Mouse (Mus musculus): Measurements from ENCODE around the gene Ndrg2. TPM values are rescaled to one million over a fixed set of nuclear protein-coding genes. Genes with fewer than 3 reads are reported as not detected.
"Not testable (repeated sequence)": the region's sequence is repeated elsewhere in the genome, so short reads cannot be mapped to it uniquely, and the experiment has no call there.

The Ndrg2 gene
- total and polyA plus RNA-seq, 3 experiments: 0.05 to 0.24 TPM; not detected in 1

GRCm38 (mm10) chr14:51939005-51939404 lies 25.0 kb upstream of the Ndrg2 start:
- no peak for TF ChIP-seq GATA2 (IDR thresholded peaks at IDR 0.05; ENCODE audit: borderline replicate concordance, low read depth, low read length)
- TF ChIP-seq GATA1 (IDR thresholded peaks at IDR 0.05; ENCODE audit: borderline replicate concordance, low read length): no peak
- TF ChIP-seq CTCF (IDR thresholded peaks at IDR 0.05; ENCODE audit: low read depth, low read length): no peak
- no peak for TF ChIP-seq TAL1 (conservative IDR thresholded peaks at IDR 0.05; ENCODE audit: low read depth, low read length)
- no peak for TF ChIP-seq POLR2AphosphoS5 (IDR thresholded peaks at IDR 0.05; ENCODE audit: insufficient replicate concordance, low read depth, low read length)
- H3K4me1 ChIP-seq (ENCODE audit: insufficient read depth, low read depth, low read length): no peaks in the 10 kb centered on the region
- no peaks in the 10 kb centered on the region for H3K36me3 ChIP-seq (replicated peaks)
- no peak for ATAC-seq (ENCODE audit: extremely low read depth, insufficient number of reproducible peaks, low FRiP score, poor library complexity, severe bottlenecking)
- H3K9me3 ChIP-seq (replicated peaks): no peaks in the 10 kb centered on the region
- DNase-seq (ENCODE audit: low spot score): no peak
- peaks cover 6% of the 10 kb centered on the region; the same call in 1 of the 2 replicates for H3K27me3 ChIP-seq (ENCODE audit: insufficient read depth, low read length)
- no peak overlapping the region for H3K4me3 ChIP-seq (ENCODE audit: low read depth, low read length)

- Histone ChIP-seq H3K4me3 (ENCODE audit: low read depth, low read length) (no peak overlapping the region), H3K9me3 (replicated peaks) (no peaks in the 10 kb centered on the region), H3K36me3 (replicated peaks) (no peaks in the 10 kb centered on the region), H3K27me3 (ENCODE audit: insufficient read depth, low read length) (peaks cover 2% of the 10 kb centered on the region; the same call in 1 of the 2 replicates), H3K4me1 (ENCODE audit: insufficient read depth, low read depth, low read length) (no peaks in the 10 kb centered on the region)
- TF ChIP-seq CTCF (IDR thresholded peaks at IDR 0.05; ENCODE audit: low read depth, low read length) (no peak), GATA1 (IDR thresholded peaks at IDR 0.05; ENCODE audit: borderline replicate concordance, low read length) (no peak), GATA2 (IDR thresholded peaks at IDR 0.05; ENCODE audit: borderline replicate concordance, low read depth, low read length) (no peak), POLR2AphosphoS5 (IDR thresholded peaks at IDR 0.05; ENCODE audit: insufficient replicate concordance, low read depth, low read length) (no peak), TAL1 (conservative IDR thresholded peaks at IDR 0.05; ENCODE audit: low read depth, low read length) (no peak)
- DNase-seq (ENCODE audit: low spot score) (no peak), ATAC-seq (ENCODE audit: extremely low read depth, insufficient number of reproducible peaks, low FRiP score, poor library complexity, severe bottlenecking) (no peak)
These were observed 18.4 kb upstream of the Ndrg2 start for GRCm38 (mm10) chr14:51932092-51933020.

GRCm38 (mm10) chr14:51930824-51931223 lies 16.9 kb upstream of the Ndrg2 start:
- ATAC-seq (ENCODE audit: extremely low read depth, insufficient number of reproducible peaks, low FRiP score, poor library complexity, severe bottlenecking) (no peak), DNase-seq (ENCODE audit: low spot score) (no peak)
- no peaks in the 10 kb centered on the region for H3K9me3 ChIP-seq (replicated peaks)
- H3K36me3 ChIP-seq (replicated peaks): no peaks in the 10 kb centered on the region
- no peaks in the 10 kb centered on the region for H3K4me1 ChIP-seq (ENCODE audit: insufficient read depth, low read depth, low read length)
- H3K27me3 ChIP-seq (ENCODE audit: insufficient read depth, low read length): no peaks in the 10 kb centered on the region; the same call in 1 of the 2 replicates
- H3K4me3 ChIP-seq (ENCODE audit: low read depth, low read length): no peak overlapping the region
- TF ChIP-seq CTCF (IDR thresholded peaks at IDR 0.05; ENCODE audit: low read depth, low read length) (no peak), POLR2AphosphoS5 (IDR thresholded peaks at IDR 0.05; ENCODE audit: insufficient replicate concordance, low read depth, low read length) (no peak), TAL1 (conservative IDR thresholded peaks at IDR 0.05; ENCODE audit: low read depth, low read length) (no peak), GATA2 (IDR thresholded peaks at IDR 0.05; ENCODE audit: borderline replicate concordance, low read depth, low read length) (no peak), GATA1 (IDR thresholded peaks at IDR 0.05; ENCODE audit: borderline replicate concordance, low read length) (no peak)

GRCm38 (mm10) chr14:51929968-51930367 lies 16.0 kb upstream of the Ndrg2 start:
- Histone ChIP-seq H3K9me3 (replicated peaks) (no peaks in the 10 kb centered on the region), H3K4me3 (ENCODE audit: low read depth, low read length) (no peak overlapping the region), H3K27me3 (ENCODE audit: insufficient read depth, low read length) (no peaks in the 10 kb centered on the region; the same call in 1 of the 2 replicates), H3K4me1 (ENCODE audit: insufficient read depth, low read depth, low read length) (no peaks in the 10 kb centered on the region), H3K36me3 (replicated peaks) (no peaks in the 10 kb centered on the region)
- TF ChIP-seq GATA1 (IDR thresholded peaks at IDR 0.05; ENCODE audit: borderline replicate concordance, low read length) (no peak), POLR2AphosphoS5 (IDR thresholded peaks at IDR 0.05; ENCODE audit: insufficient replicate concordance, low read depth, low read length) (no peak), GATA2 (IDR thresholded peaks at IDR 0.05; ENCODE audit: borderline replicate concordance, low read depth, low read length) (no peak), TAL1 (conservative IDR thresholded peaks at IDR 0.05; ENCODE audit: low read depth, low read length) (no peak), CTCF (IDR thresholded peaks at IDR 0.05; ENCODE audit: low read depth, low read length) (no peak)
- DNase-seq (ENCODE audit: low spot score): no peak
- no peak for ATAC-seq (ENCODE audit: extremely low read depth, insufficient number of reproducible peaks, low FRiP score, poor library complexity, severe bottlenecking)

GRCm38 (mm10) chr14:51929309-51929943 lies 15.5 kb upstream of the Ndrg2 start:
- Histone ChIP-seq H3K27me3 (ENCODE audit: insufficient read depth, low read length) (no peaks in the 10 kb centered on the region; the same call in 1 of the 2 replicates), H3K4me3 (ENCODE audit: low read depth, low read length) (no peak overlapping the region), H3K4me1 (ENCODE audit: insufficient read depth, low read depth, low read length) (no peaks in the 10 kb centered on the region), H3K36me3 (replicated peaks) (no peaks in the 10 kb centered on the region), H3K9me3 (replicated peaks) (no peaks in the 10 kb centered on the region)
- TF ChIP-seq GATA2 (IDR thresholded peaks at IDR 0.05; ENCODE audit: borderline replicate concordance, low read depth, low read length) (no peak), GATA1 (IDR thresholded peaks at IDR 0.05; ENCODE audit: borderline replicate concordance, low read length) (no peak), CTCF (IDR thresholded peaks at IDR 0.05; ENCODE audit: low read depth, low read length) (no peak), POLR2AphosphoS5 (IDR thresholded peaks at IDR 0.05; ENCODE audit: insufficient replicate concordance, low read depth, low read length) (no peak), TAL1 (conservative IDR thresholded peaks at IDR 0.05; ENCODE audit: low read depth, low read length) (no peak)
- no peak for DNase-seq (ENCODE audit: low spot score)
- ATAC-seq (ENCODE audit: extremely low read depth, insufficient number of reproducible peaks, low FRiP score, poor library complexity, severe bottlenecking): no peak

GRCm38 (mm10) chr14:51926930-51927329 lies 13.0 kb upstream of the Ndrg2 start:
- H3K36me3 ChIP-seq (replicated peaks); DNase-seq (ENCODE audit: low spot score); H3K9me3 ChIP-seq (replicated peaks); H3K4me1 ChIP-seq (ENCODE audit: insufficient read depth, low read depth, low read length); H3K4me3 ChIP-seq (ENCODE audit: low read depth, low read length); H3K27me3 ChIP-seq (ENCODE audit: insufficient read depth, low read length); ATAC-seq (ENCODE audit: extremely low read depth, insufficient number of reproducible peaks, low FRiP score, poor library complexity, severe bottlenecking): not testable (repeated sequence)

All from G1E (cell line).